Mouse (Mus musculus) heart, adult 18-20 months (tissue): ENCODE measurements around the gene Gm21083. TPM values are rescaled to one million over a fixed set of nuclear protein-coding genes. Genes with fewer than 3 reads are reported as not detected.
"Not testable (repeated sequence)": the region's sequence is repeated elsewhere in the genome, so short reads cannot be mapped to it uniquely, and the experiment has no call there.

Source experiments
- DNase-seq, 2 experiments: peaks; one replicate each; pipeline ENCODE4 v3.0.0; 2021 to 2022; ENCODE audit warnings: mixed read lengths in 1 of 2
- long read RNA-seq, 2 experiments: library from polyadenylated mRNA; stranded (forward); transcript quantifications; one replicate each; pipeline ENCODE4 v2.0.0; 2021
- total RNA-seq, 2 experiments: library from RNA; stranded (reverse); gene quantifications; 2 replicates each; pipeline ENCODE4 v1.2.3; 2021

Gm21083 gene
- not detected for total RNA-seq
- long read RNA-seq, experiment 1 = 0 reads
- long read RNA-seq, experiment 2 = 0 reads

GRCm38 (mm10) chr5:15577033-15577432 lies at the start of gene Gm21083:
Gene Gm21083, plus strand, starts transcription at chr5:15577333.
- not testable (repeated sequence) for DNase-seq

GRCm38 (mm10) chr5:15529122-15529521 lies 48.0 kb upstream of the Gm21083 start, which contains the start of gene Gm21190:
Gene Gm21190, minus strand, starts transcription at chr5:15529222.
- DNase-seq = not testable (repeated sequence)

- DNase-seq = not testable (repeated sequence)
Observed at GRCm38 (mm10) chr5:15548642-15549041, 28.5 kb upstream of the Gm21083 start.

- DNase-seq = not testable (repeated sequence)
Observed at GRCm38 (mm10) chr5:15549134-15549533, 28.0 kb upstream of the Gm21083 start.

- DNase-seq = peak in 1 of 2 experiments; percentile 10
Observed at GRCm38 (mm10) chr5:15549606-15550005, 27.5 kb upstream of the Gm21083 start.

GRCm38 (mm10) chr5:15558654-15559053 lies 18.5 kb upstream of the Gm21083 start:
- not testable (repeated sequence) for DNase-seq

- DNase-seq = not testable (repeated sequence)
Observed at GRCm38 (mm10) chr5:15561425-15562264, 15.5 kb upstream of the Gm21083 start.

GRCm38 (mm10) chr5:15573735-15574134 lies 3.4 kb upstream of the Gm21083 start:
- DNase-seq = not testable (repeated sequence)

GRCm38 (mm10) chr5:15586351-15586750 lies 9.2 kb downstream of the Gm21083 start:
- DNase-seq = peak in 1 of 2 experiments; percentile 61

- peak in 1 of 2 experiments; percentile 18 for DNase-seq
Observed at GRCm38 (mm10) chr5:15588291-15588690, 11.2 kb downstream of the Gm21083 start.

- not testable (repeated sequence) for DNase-seq
Observed at GRCm38 (mm10) chr5:15590635-15591034, 13.5 kb downstream of the Gm21083 start.

- DNase-seq = not testable (repeated sequence)
Observed at GRCm38 (mm10) chr5:15591577-15591976, 14.4 kb downstream of the Gm21083 start.

- not testable (repeated sequence) for DNase-seq
Observed at GRCm38 (mm10) chr5:15598831-15599230, 21.7 kb downstream of the Gm21083 start.

GRCm38 (mm10) chr5:15600342-15600741 lies 23.2 kb downstream of the Gm21083 start:
- not testable (repeated sequence) for DNase-seq

- DNase-seq = not testable (repeated sequence)
Observed at GRCm38 (mm10) chr5:15601481-15601880, 24.3 kb downstream of the Gm21083 start.

GRCm38 (mm10) chr5:15601960-15602359 lies 24.8 kb downstream of the Gm21083 start:
- DNase-seq = not testable (repeated sequence)

- DNase-seq = not testable (repeated sequence)
Observed at GRCm38 (mm10) chr5:15602424-15602947, 25.4 kb downstream of the Gm21083 start.

GRCm38 (mm10) chr5:15603008-15603407 lies 25.9 kb downstream of the Gm21083 start:
- DNase-seq = not testable (repeated sequence)

- not testable (repeated sequence) for DNase-seq
Observed at GRCm38 (mm10) chr5:15603585-15603984, 26.5 kb downstream of the Gm21083 start.

- peak in 1 of 2 experiments; percentile 8 for DNase-seq
Observed at GRCm38 (mm10) chr5:15606677-15607076, 29.5 kb downstream of the Gm21083 start.

GRCm38 (mm10) chr5:15610695-15611094 lies 33.6 kb downstream of the Gm21083 start:
- DNase-seq = not testable (repeated sequence)

GRCm38 (mm10) chr5:15616195-15616594 lies 39.1 kb downstream of the Gm21083 start:
- not testable (repeated sequence) for DNase-seq

- DNase-seq = not testable (repeated sequence)
Observed at GRCm38 (mm10) chr5:15618764-15619163, 41.6 kb downstream of the Gm21083 start, which contains the start of gene Speer4d. Gene Speer4d, plus strand, starts transcription at chr5:15619064.
